Mouse (Mus musculus) limb, embryonic 14.5 days (tissue): ENCODE data around the gene Ankrd31. TPM values are rescaled to one million over a fixed set of nuclear protein-coding genes. Genes with fewer than 3 reads are reported as not detected.

ENCODE experiments used
- ATAC-seq: fragments of 200-750 bp; cut with Nextera tagmentation; 2 replicates; pipeline ENCODE4 v1.8.0; 2017; ENCODE audit warnings: low read depth, moderate number of reproducible peaks, moderate TSS enrichment; ENCODE audit not compliant: low FRiP score
- DNase-seq: peaks from one replicate; pipeline ENCODE4 v3.0.0-alpha.2; 2015; ENCODE audit warnings: low spot score
- H3K27ac ChIP-seq: fragments of 300-500 bp; sonication (generic); replicated peaks from 2 replicates; pipeline ENCODE4 v1.5.1; 2014; ENCODE audit warnings: low read depth, mild to moderate bottlenecking, low read length, moderate library complexity, mixed read lengths
- H3K27me3 ChIP-seq: fragments of 300-500 bp; sonication (generic); 2 replicates; pipeline ENCODE4 v1.6.1; 2014; ENCODE audit warnings: low read length, mixed read lengths; ENCODE audit not compliant: control insufficient read depth, insufficient read depth
- H3K36me3 ChIP-seq: fragments of 300-500 bp; sonication (generic); 2 replicates; pipeline ENCODE4 v1.6.1; 2014; ENCODE audit warnings: mild to moderate bottlenecking, low read length, moderate library complexity, mixed read lengths; ENCODE audit not compliant: control insufficient read depth, insufficient read depth
- H3K4me1 ChIP-seq: fragments of 300-500 bp; sonication (generic); 2 replicates; pipeline ENCODE4 v1.6.1; 2014; ENCODE audit warnings: antibody characterized with exemption, low read length, mixed read lengths; ENCODE audit not compliant: control insufficient read depth, insufficient read depth
- H3K4me2 ChIP-seq: fragments of 300-500 bp; sonication (generic); replicated peaks from 2 replicates; pipeline ENCODE4 v1.6.1; 2014; ENCODE audit warnings: low read depth, mild to moderate bottlenecking, low read length, moderate library complexity; ENCODE audit not compliant: severe bottlenecking
- H3K4me3 ChIP-seq: fragments of 300-500 bp; sonication (generic); replicated peaks from 2 replicates; pipeline ENCODE4 v1.5.1; 2014; ENCODE audit warnings: low read length
- H3K9ac ChIP-seq: fragments of 300-500 bp; sonication (generic); 2 replicates; pipeline ENCODE4 v1.6.1; 2014; ENCODE audit warnings: mild to moderate bottlenecking, low read depth, low read length, moderate library complexity; ENCODE audit not compliant: severe bottlenecking
- H3K9me3 ChIP-seq: fragments of 300-500 bp; sonication (generic); 2 replicates; pipeline ENCODE4 v1.6.1; 2016; ENCODE audit warnings: low read length; ENCODE audit not compliant: control insufficient read depth
- POLR2A ChIP-seq: fragments of 200-500 bp; IDR thresholded peaks from 2 replicates; pipeline ENCODE4 v1.8.0; 2012; ENCODE audit warnings: inconsistent platforms, mild to moderate bottlenecking, moderate library complexity, borderline replicate concordance; ENCODE audit not compliant: insufficient read depth, insufficient read length; ENCODE audit errors: extremely low read depth
- WGBS: fragments of 180-500 bp; shearing (Covaris S2); extraction: QIAGEN DNeasy Blood & Tissue Kit; methylation state at CpG from one replicate; pipeline ENCODE4 v1.1.7; 2014; 5-methylcytosine and 5-hydroxymethylcytosine counted together
- polyA plus RNA-seq, 2 experiments: library from polyadenylated mRNA; depleted of rRNA in 1 of 2; stranded (reverse) in 1 of 2; unstranded in 1 of 2; fragments of >200 nt; fragmentation: Nextera tagmentation in 1 of 2; extraction: Ambion mirVana in 1 of 2; gene quantifications; 2 replicates each; pipeline versions ENCODE4 v1.2.1 to v1.2.3; 2012 to 2014

The Ankrd31 gene
- polyA plus RNA-seq, 2 experiments = 0.01 TPM; not detected in 1

DNA sequence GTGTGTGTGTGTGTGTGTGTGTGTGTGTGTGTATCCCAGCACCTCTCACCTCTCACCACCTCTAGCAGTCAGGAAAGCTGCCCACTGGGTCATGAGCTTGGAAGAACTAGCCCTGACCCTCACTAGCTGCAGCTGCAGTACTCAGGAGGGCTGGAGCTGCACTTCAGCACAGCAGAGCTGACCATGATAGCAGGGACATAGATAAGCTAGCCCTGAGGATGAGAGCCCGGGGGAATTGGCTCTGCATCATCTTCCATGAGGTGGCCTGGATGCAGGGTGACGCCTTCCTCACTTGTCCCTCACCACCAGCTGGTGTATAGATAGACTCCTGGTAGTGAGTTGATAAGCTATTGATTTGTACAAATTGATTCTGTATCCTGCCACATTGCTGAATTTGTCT lies 28.1 kb upstream of the Ankrd31 start:
- ATAC-seq = no peak
- TF ChIP-seq POLR2A = no peak
- Histone ChIP-seq H3K27ac (no peak overlapping the region), H3K27me3 (no peaks in the 10 kb centered on the region), H3K4me2 (no peak overlapping the region), H3K4me3 (no peak overlapping the region), H3K9me3 (no peaks in the 10 kb centered on the region), H3K4me1 (no peaks in the 10 kb centered on the region), H3K36me3 (no peaks in the 10 kb centered on the region), H3K9ac (no peak overlapping the region)
- WGBS = 86% methylated on average over 2 of the region's 2 CpGs
- DNase-seq = no peak

DNA sequence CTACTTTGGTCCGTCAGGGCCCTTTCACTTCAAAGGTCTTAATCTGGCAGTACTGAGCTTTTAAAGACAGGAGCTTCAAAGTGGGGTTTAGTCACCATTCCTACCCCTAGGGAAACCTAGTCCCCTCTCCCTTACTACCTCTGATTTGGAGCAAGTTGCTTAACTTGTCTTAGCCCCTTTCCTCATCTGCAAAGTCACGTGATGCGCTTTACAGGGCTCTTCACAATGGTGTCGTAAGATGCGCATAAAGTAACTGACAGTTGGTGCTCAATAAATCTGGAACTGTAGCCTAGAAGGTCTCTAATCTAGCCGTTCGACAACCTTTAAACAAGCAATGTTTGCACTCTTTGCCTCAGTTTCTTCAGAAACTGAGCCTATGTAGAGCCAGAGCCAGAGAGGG lies 19.8 kb upstream of the Ankrd31 start:
- Histone ChIP-seq H3K4me2 (no peak overlapping the region), H3K9me3 (no peaks in the 10 kb centered on the region), H3K9ac (no peak overlapping the region), H3K36me3 (no peaks in the 10 kb centered on the region), H3K4me1 (no peaks in the 10 kb centered on the region), H3K4me3 (no peak overlapping the region), H3K27me3 (no peaks in the 10 kb centered on the region), H3K27ac (no peak overlapping the region)
- DNase-seq = no peak
- ATAC-seq = no peak
- WGBS = 57% methylated on average over 7 of the region's 7 CpGs
- TF ChIP-seq POLR2A = no peak

DNA sequence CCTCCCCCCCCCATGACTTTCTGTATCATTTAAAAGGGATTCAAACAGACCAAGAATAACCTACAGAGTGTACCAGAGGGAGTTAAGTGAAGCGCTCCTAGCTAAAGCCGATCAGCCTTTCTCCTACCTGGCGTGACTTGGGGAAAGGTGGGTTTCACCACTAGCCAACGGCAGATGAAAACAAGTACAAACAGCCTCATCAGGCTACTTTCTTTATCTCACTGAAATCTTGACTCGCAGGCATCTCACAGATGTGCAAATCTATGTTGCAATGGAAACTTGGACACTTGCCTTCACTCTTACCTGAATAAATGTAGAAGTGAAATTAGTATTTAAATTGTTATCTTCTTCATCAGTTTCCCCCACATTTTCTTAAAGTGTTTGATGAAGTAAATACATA lies 18.9 kb upstream of the Ankrd31 start:
- Histone ChIP-seq H3K27ac (no peak overlapping the region), H3K4me1 (no peaks in the 10 kb centered on the region), H3K4me2 (no peak overlapping the region), H3K9me3 (no peaks in the 10 kb centered on the region), H3K27me3 (no peaks in the 10 kb centered on the region), H3K36me3 (no peaks in the 10 kb centered on the region), H3K9ac (no peak overlapping the region), H3K4me3 (no peak overlapping the region)
- no peak for TF ChIP-seq POLR2A
- DNase-seq = no peak
- 85% methylated on average over 5 of the region's 5 CpGs for WGBS
- no peak for ATAC-seq

DNA sequence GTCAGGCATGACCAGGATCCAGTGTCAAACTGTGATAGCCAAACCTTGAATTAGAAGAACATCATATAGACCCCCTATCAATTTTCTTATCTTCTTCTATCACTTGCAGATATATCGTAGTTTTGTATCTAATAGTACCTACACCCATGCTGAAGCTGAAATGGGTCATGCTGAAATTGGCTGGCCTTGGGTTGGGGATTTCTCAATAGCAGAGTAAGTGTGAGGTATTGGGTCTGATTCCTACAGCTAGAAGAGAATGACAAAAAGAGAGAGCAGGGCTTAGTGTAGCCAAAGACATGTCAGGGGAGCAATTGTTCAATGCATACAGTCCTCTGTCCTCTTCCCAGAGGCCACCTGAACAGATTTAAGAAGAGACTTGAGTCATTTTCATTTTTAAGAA lies 18.0 kb upstream of the Ankrd31 start:
- Histone ChIP-seq H3K4me2 (no peak overlapping the region), H3K4me3 (no peak overlapping the region), H3K36me3 (no peaks in the 10 kb centered on the region), H3K9ac (no peak overlapping the region), H3K27ac (no peak overlapping the region), H3K27me3 (no peaks in the 10 kb centered on the region), H3K4me1 (no peaks in the 10 kb centered on the region), H3K9me3 (no peaks in the 10 kb centered on the region)
- DNase-seq = no peak
- no peak for ATAC-seq
- 90% methylated on average over 1 of the region's 1 CpGs for WGBS
- no peak for TF ChIP-seq POLR2A

DNA sequence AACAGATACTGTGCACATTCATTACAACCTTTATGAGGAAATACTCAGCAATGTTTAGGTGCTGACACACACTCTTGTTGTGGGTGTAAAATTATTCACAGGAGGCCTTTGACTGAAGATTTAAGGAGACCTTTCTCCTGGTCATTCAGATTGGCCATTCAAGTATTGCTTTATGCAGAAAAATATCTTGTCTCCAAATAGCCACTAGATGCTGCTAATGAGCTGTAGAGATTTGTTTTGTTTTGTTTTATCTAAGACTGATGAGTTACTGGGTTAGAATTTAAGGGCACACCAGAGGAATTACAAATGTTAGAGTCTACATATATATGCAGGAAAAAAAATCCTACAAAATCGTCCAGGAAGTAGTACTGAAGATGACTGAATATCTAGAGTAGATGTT lies 12.9 kb upstream of the Ankrd31 start:
- no peaks in the 10 kb centered on the region for H3K4me1 ChIP-seq
- no peak for TF ChIP-seq POLR2A
- no peak overlapping the region for H3K4me2 ChIP-seq
- ATAC-seq (no peak), DNase-seq (peak; percentile 9)
- WGBS = 46% methylated on average over 1 of the region's 1 CpGs
- H3K9ac ChIP-seq = no peak overlapping the region
- H3K27me3 ChIP-seq = no peaks in the 10 kb centered on the region
- no peak overlapping the region for H3K27ac ChIP-seq
- H3K9me3 ChIP-seq = no peaks in the 10 kb centered on the region
- no peaks in the 10 kb centered on the region for H3K36me3 ChIP-seq
- H3K4me3 ChIP-seq = no peak overlapping the region

DNA sequence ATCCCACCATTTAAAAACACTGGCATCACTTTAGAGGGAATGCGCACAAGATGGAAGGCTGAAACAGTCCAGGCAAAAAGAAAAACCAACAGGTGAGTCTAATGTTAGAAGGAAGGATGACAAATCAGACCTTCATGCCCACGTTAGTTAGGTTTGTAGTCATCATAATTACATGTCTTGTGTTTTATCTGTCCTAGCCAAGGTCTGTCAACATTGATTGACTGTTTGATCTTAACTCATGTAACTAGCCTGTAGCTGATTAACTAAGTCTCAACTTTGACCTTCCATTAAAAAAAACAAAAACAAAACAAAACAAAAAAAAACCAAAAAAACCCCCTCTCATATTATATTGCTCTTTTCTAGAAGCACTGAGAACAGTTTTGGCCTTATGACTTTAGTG lies 7.9 kb upstream of the Ankrd31 start:
- no peak for TF ChIP-seq POLR2A
- Histone ChIP-seq H3K4me2 (no peak overlapping the region), H3K9me3 (no peaks in the 10 kb centered on the region), H3K27me3 (no peaks in the 10 kb centered on the region), H3K4me1 (no peaks in the 10 kb centered on the region), H3K27ac (no peak overlapping the region), H3K4me3 (no peak overlapping the region), H3K36me3 (no peaks in the 10 kb centered on the region), H3K9ac (no peak overlapping the region)
- DNase-seq = no peak
- ATAC-seq = no peak
- 71% methylated on average over 2 of the region's 2 CpGs for WGBS
